Mouse (Mus musculus): ENCODE measurements around the gene Dcdc2c.

Dcdc2c gene

DNA sequence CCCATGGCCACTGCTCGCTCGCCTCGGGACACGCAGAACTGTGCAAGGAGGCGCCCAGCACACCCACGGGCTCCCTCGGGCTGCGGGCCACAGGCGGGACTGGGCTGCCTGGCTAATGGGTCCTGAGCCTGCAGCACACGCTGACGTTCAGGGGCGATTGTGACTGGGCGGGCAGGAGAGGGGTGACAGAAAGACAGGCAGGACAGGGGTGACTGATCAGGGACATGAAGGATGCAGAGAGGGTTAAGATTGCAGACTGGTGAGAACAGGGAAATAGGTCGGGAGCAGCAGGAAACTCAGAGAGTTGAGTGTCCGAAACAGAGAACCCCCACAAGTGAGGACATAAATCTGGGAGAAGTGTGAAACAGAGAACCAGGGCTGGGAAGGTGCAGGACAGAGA lies at the start of gene Dcdc2c:
TSS of gene Dcdc2c (minus strand) at position 101 of the 400 bp plus-strand sequence.
- DNase-seq (ENCODE audit: extremely low spot score) = no peak

DNA sequence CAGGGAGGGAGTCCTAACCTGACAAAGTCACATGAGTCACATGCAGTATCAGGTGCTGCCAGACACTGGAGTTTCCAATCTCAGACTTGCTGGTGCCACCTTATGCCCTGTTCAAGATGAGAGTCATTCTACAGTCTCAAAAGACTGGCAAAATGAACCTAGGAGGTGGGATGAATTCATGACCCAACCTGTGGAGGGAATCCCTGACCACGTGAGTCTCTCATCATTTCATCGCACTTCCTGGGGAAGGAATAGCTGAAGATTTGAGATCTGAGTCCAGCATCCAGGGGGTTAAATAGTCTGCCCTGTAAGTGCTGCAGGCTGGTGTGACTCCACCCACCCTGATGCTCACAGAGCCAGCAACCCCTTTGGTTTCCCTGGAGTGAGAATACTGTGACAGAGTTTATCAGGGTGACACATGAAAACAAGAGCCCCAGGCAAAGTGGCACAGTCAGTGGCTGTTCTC lies 46.4 kb upstream of the Dcdc2c start:
- no peak for DNase-seq (ENCODE audit: extremely low spot score)

DNA sequence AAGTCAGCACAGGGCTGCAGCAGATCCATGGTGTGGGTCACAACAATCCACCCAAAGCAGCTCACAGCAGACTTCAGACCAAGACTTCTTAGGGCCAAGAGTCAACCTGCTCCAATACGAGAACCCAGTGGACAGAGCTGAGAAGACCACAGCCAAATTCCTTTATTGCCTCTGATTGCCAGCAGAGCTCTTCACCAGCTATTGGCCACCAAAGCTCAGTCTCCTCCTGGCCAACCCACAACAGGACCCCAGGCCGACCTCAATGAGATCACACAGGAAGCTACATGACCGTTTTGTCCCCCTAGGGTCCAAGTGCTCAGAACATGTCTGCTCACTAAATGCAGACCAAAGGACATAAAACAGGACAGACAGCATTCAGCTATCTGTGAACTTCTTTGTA lies 45.9 kb upstream of the Dcdc2c start:
- DNase-seq (ENCODE audit: extremely low spot score) = no peak

DNA sequence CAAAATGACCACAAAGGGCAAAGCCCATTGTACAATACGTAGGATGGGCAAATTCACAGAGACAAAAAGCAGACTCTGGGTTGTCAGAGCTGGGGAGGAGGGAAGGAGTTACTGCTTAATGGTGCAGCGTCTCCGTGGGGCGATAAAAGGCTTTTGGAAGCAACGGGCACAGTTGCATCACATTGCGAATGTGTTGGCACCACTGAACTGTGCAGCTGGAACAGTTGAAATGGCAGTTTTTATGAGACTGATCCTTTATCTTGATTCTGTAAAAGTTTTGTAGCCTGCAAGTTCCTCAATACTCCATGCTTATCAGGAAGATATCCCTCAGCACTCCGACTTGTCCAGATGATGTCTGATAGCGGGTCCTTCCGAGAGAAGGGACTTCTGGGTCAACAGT lies 45.5 kb upstream of the Dcdc2c start:
- no peak for DNase-seq (ENCODE audit: extremely low spot score)

DNA sequence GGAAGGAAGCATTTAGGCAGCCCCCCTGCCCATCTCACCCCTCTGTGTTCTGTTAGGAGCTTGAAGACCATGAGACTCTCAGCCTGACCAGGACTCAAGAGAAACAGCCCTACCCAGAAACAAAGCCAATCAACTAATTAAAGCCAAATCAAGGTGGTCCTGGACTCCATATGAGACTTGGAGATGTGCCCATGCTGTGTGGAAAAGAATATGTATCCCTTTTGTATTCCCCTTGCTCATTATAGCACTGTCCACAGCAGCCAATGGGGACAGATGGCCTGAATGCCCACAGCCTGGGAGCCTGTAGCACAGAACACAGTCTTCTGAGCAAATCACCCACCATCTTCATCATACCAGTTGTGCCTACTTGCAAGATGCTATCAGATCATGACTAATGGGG lies 44.7 kb upstream of the Dcdc2c start:
- DNase-seq (ENCODE audit: extremely low spot score) = no peak

DNA sequence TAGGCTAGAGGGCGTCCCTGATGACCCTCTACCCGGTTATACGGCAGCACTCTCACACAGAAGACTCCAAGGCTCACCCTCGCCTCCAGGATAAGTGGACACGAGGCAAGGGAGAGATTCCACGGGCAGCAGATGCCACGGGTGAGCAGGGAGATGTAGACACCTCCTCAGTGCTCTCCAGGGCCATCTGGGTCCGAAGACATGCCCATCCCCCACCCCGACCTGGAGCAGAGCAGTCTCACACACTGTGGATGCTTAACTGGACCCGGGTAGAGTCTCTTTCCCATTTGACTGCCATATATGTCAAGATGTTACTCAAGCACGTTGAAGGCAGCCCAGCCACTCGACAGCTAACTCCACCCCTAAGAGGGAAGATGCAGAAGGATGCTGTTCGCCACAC lies 38.2 kb upstream of the Dcdc2c start:
- DNase-seq (ENCODE audit: extremely low spot score) = no peak

DNA sequence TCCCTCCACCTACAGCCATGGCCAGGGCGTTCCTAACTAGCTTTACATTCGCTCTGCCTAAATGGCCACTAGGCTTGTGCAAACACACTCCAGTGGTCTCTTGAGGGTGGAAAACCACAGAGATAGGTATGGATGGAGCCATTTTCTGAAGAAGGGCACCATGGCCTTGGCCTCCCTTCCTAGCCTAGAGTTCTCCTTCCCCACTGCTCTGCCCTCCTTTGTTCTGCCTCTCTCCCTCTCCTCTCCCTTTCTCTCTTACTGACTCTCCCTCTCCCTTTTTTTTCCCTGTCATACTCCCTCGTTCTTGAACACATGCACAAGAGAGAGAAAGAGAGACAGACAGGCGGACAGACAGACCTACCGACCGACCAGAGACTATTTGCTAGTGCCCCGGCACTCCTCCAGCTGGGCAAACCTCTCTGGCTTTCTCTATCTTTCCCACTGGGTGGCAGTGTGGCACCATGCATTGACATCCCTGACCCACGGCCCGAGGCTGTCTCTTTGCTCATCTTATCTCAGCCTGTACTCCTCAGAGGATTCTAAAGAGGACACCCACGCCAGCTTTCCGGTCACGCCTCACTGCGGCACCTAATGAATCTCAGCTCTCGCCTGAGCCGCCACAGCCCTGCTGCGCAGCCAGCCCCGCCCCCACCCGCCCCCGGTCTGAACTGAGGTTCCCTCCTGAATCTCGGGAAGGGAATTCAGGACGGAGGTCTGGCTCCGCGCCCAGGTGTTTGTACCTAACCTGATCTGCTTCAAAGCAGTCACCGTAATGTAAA lies 37.1 kb upstream of the Dcdc2c start:
- DNase-seq (ENCODE audit: extremely low spot score) = peak; percentile 86

DNA sequence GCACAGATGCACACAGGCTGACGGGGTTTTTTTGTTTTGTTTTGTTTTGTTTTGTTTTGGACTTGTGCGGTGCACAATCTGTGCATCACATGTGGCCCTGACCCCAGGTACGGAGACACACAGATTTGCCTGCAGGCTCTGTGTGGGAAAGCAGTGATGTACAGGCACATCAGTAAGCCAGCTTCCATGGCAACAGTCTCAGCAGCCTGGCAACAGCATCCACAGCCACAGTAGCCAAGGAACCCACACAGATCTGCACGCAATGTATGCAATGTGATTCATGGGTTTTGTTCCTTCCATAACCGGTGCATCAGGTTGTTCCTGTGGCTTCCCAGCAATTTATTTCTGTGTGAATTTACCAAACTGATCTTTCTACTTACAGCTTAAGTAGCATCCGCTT lies 35.8 kb upstream of the Dcdc2c start:
- DNase-seq (ENCODE audit: extremely low spot score) = no peak

DNA sequence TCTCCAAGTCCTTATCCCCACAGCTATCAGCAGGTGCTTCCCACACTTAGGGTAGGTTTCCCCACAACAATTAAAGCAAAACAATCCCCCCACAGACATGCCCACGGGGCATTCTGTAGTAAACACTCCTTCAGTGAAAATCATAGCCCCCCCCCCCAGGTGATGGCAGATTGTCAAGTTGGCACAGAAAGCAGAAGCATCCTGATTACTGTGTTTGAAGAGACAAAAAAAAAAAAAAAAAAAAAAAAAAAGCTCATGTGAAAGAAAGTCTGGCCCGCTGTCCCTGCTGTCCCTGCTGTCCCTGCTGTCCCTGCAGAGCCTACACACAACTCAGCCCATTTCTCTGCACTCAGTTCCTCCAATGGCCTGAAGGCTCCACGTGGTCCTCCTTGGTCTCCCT lies 31.8 kb upstream of the Dcdc2c start:
- DNase-seq (ENCODE audit: extremely low spot score) = no peak

DNA sequence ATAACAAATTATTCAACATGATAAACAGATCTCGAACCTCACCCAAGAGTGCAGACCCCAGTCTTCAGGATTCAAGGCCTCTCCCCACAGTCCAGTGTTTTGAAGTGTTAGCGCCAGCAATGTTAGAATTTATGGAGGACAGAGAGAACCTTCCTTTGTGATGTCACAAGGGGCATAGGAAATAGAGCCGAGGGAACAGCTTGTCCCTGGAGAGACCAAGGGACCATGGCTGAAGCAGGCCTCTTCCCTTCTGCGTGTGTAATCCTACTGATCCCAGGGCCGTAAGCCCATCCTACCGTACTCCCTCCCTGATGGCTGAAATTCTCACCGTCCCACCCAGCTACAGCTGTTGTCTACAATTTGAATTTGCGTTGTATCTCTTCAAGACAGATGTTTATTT lies 30.2 kb upstream of the Dcdc2c start, which contains the start of gene Allc:
TSS of gene Allc (minus strand) at position 101 of the 400 bp plus-strand sequence.
- DNase-seq (ENCODE audit: extremely low spot score) = no peak

DNA sequence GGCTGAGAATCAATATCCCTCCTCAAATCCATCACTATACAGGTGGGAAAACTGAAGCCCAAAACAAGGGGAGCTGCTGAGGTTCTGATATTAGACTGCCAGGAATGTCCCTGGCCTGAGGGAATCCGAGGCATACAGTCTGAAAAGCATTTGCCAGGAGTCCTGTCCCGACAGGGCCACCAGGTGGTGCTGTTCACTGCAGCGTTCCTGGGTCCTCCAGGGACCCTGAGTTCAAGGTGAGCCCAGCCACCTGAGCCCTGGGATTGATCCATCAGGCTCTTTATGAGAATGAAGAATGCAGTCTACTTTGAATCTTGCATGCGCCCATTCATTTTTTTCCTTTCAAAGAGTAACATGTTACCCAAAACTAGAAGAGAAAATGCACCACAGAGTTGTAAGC lies 26.9 kb upstream of the Dcdc2c start:
- DNase-seq (ENCODE audit: extremely low spot score) = peak; percentile 32

DNA sequence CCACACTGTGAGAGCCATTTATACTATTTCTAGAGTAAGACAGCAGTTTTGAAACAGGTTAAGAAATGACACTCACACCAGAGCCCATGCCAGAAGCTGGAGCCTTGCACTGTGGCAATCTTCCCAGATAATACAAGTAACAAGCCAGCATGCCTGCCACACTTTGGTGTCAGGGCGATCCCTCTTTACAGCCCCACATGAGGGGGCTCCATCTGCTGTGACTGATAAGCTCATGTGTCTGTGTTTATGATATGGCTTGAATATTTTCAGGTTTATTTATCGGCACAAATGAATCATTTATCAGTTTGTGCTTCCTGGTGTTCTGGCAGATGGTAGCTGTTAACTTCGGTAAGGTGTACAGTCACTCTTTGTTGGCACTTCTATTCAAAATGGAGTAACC lies 25.9 kb upstream of the Dcdc2c start:
- no peak for DNase-seq (ENCODE audit: extremely low spot score)

DNA sequence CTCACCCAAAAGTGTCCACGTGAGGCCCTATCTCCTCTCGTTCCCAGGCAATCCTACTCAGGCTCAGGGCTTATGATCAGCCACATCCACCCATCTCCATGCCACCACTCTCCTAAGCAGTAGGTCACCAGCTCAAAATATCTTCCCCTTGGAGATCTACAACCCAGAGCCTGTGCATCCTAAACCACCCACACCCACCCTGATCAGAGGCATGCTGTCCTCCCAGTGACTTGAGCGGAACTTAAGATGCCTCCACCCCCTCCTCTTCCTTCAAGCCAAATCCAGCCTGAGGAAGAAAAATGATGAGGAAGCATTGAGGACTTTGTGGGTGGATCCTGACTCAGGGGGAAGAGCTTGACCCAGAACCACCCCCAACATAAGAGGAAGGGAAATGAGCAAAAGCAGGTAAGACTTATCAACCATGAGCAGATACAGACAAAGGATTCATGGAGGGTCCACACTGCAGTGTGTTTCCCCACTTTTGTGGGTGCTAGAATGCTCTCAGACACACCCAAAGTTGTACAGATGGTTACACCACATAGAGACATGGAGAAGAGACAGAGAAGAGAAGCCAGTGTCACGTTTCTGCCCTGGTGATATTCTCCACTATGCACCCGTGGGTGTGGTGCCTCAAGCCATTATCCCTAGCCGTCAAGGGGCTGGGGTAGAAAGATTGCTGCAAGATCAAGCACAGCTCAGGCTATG lies 23.3 kb upstream of the Dcdc2c start:
- no peak for DNase-seq (ENCODE audit: extremely low spot score)

DNA sequence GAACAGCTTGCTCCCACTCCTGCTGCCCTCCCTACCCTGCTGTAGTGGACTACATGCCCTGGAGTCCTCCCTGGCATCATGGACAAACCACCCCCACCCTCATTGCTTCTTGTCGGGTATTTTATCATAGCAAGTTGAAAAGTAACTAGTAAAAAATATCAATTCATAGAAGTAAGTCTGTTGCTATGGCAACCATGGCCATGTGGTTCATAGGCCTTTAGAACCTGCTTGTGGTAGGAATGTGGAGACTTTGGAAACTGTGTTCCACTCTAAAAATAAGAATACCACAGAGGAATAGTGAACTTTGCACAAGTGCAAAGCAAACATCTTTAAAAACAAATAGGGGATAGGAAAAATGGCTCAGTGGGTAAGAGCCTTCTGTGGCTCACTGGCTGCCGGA lies 20.0 kb upstream of the Dcdc2c start:
- DNase-seq (ENCODE audit: extremely low spot score) = no peak

DNA sequence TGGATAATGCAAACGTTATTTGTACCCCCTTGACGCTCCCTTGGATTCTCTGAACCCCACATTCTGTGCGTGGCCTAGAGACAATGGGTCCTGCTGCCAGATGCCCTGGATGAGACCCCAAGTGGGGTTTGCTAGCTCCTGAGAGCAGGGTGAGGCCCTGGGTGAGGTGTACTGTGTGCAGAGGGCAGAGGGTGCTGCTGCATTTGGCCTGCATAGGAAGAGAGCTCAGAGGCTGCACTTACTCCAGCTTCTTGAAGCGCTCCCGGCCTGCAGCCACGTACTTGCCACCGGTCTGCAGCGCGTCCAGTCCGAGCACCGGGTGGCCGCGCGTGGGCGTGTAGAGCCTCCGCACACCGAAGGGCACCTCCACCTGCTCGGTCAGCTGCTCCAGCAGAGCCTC lies 424 bp downstream of the Dcdc2c start:
- DNase-seq (ENCODE audit: extremely low spot score) = no peak

DNA sequence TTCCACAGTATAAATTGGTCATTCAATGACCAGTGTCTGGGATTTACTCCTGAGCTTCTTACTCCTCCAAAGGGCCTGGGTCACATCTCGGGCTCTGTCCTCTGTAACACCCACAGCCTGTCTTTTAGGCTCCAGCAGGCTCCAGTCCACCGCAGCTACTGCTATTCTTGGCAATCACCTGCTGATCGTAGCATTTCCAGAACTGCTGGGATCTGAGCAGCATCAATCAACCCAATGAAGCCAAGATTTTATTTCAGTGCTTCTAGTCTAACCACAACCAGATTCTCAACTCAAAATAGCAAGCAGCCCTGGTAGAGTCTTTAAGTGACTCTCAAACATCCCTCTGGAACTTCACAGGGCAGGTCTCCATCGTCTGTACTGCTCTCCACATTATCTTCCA lies 3.3 kb downstream of the Dcdc2c start:
- DNase-seq (ENCODE audit: extremely low spot score) = no peak

DNA sequence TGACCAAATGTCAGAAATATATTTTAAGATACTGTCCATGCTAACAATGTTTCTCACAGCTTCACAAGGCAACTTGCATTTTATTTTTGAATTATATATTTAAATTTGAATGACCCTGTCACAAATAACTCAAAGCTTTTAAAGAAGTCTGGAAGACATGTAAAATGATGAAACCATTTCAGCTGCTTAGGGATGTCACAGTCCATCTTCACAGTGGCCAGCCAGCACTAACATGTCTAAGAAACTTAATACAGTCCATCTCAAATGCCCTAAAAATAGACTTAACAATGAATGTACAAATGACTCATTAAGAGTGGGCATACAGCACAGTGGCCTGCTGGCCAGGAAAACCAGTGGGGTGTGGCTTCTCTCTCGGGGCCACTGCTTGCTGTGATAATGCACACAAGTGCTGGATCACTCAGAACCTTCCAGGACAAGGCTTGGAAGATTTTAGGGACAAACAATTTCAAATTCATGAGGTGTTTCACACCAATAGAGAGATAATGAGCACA lies 37.9 kb downstream of the Dcdc2c start:
- no peak for DNase-seq (ENCODE audit: extremely low spot score)

DNA sequence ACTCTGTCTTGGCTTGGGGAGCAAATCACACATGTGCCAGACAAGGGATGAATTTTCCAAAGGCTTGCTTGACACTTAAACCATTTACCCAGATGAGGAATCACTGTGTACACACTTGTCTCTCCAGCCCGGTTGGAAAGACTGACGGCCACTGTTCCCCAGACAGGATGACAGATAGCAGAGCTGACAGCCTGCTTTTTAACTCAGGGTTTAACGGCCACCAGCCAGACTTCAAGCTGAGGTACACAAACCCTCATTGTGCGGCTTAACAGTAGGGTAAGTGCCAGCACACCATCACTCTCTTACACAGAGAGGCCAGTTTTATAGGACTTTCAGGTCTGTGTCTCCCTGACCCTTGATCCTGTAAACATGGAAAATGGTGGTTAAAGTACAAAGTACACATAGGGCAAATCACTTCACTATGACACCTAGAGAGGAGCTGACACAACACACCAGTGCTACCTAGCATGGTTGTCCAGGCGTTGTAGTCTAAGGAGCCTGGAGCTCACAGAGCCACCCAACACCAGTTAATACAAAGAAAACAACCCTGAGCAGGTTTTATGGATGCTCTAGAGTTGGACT lies 42.4 kb downstream of the Dcdc2c start:
- peak; percentile 13 for DNase-seq (ENCODE audit: extremely low spot score)

DNA sequence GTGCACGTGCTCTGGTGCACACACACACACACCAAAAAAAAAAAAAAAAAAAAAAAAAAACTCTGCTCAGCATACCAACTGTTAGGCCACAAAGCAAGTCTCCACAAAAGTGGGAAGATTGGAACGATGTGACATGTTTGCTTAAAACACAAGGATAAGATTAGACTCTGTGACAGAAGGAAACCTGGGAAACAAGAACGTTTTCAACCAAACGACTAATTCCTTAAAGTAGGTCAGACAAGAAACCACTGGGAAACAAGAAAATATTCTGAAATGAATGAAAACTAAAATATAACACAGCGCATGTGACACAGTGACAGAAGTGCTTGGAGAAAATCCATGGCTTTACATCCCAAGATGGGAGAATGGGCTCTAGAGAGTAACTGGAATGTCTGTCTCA lies 57.9 kb downstream of the Dcdc2c start:
- no peak for DNase-seq (ENCODE audit: extremely low spot score)

DNA sequence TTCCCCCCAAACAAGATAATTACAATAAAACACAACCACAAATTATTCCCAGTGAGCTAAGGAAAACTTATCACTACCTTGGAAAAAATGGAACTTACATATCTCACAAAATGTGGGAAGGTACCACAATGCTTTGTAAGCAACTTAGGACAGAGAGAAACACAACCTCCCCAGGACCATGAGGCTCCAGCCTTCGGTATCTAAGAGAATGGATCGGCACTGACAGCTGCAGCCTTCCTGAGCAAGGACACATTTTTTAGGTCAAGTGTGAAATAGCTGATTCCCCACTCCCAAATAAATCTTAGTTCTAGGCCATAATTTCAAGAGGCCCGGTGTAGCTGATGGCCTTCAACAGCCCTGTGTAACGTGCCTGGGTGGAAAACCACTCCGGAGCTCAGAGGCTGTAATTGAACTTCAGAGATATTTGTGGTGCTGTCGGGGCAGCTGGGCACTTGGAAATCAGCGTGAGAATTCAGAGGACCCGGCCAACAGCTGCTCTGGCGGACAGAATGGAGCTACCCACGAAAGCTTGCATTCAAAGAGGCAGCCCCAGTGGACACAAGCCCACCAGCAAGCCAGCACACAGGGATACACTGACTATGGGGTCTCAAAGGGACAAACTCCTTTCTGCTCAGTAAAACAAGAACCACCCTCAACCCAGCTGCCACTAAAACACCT lies 69.6 kb downstream of the Dcdc2c start:
- no peak for DNase-seq (ENCODE audit: extremely low spot score)

DNA sequence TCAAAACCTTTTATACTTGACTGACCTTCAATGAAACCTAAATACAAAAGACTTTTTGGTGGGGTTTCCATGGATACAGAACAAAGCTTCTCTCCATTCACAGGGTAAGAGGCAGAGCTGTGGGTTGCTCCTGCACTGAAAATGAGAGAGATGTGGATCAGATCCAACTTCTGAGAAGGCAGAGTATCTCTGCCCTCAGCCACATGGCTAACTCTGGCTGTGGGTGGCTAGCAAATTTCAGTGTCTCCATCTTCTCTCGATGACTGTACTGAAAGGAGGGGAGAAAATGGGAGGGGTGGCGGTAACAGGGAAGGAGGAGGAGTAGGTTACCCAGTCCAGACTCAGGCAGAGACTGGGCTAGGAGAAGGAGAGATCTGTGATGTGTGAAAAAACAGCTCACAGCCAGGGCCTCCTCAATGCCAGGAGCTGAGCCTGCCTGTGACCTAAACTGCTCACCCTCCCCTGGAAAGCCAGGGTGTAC lies 91.2 kb downstream of the Dcdc2c start:
- peak; percentile 55 for DNase-seq (ENCODE audit: extremely low spot score)

DNA sequence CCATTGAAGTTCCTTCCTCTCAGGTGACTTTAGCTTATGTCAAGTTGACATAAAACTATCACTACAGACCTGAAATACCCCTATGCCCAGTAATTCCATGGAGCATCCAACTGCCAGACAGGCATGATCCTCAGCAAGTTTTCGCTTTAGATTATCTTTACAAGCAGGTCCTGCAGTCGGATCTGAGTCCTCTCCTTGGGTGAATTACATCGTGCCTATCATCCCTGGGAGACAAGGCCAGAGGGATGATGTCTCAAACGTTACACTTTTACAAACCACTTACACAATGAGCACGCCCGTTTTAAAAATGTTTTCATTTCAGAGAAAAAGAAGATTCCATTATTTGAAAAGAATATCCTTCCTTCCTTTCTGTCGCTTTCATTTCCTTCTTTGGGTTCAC lies 91.7 kb downstream of the Dcdc2c start:
- peak; percentile 39 for DNase-seq (ENCODE audit: extremely low spot score)

All from embryo, embryonic 9.5 days (tissue).